Mouse (Mus musculus) forebrain, embryonic 13.5 days (tissue): ENCODE results near the gene Gorasp1. TPM values are rescaled to one million over a fixed set of nuclear protein-coding genes. Genes with fewer than 3 reads are reported as not detected.

Source experiments
- ATAC-seq: fragments of 200-750 bp; cut with Nextera tagmentation; 2 replicates; pipeline ENCODE4 v1.8.0; 2017
- H3K27ac ChIP-seq: fragments of 300-500 bp; sonication (generic); 2 replicates; pipeline ENCODE4 v1.5.1; 2015; ENCODE audit warnings: inconsistent platforms, mild to moderate bottlenecking, moderate library complexity
- H3K27me3 ChIP-seq: fragments of 300-500 bp; sonication (generic); 2 replicates; pipeline ENCODE4 v1.6.1; 2015; ENCODE audit warnings: mild to moderate bottlenecking, inconsistent platforms
- H3K36me3 ChIP-seq: fragments of 300-500 bp; sonication (generic); 2 replicates; pipeline ENCODE4 v1.6.1; 2015; ENCODE audit warnings: mild to moderate bottlenecking, inconsistent platforms; ENCODE audit not compliant: poor library complexity, severe bottlenecking
- H3K4me1 ChIP-seq: fragments of 300-500 bp; sonication (generic); 2 replicates; pipeline ENCODE4 v1.6.1; 2015; ENCODE audit warnings: inconsistent platforms
- H3K4me2 ChIP-seq: fragments of 300-500 bp; sonication (generic); 2 replicates; pipeline ENCODE4 v1.6.1; 2015; ENCODE audit warnings: inconsistent platforms, mild to moderate bottlenecking, moderate library complexity
- H3K4me3 ChIP-seq: fragments of 300-500 bp; sonication (generic); 2 replicates; pipeline ENCODE4 v1.5.1; 2015; ENCODE audit warnings: mild to moderate bottlenecking, inconsistent platforms
- H3K9ac ChIP-seq: fragments of 300-500 bp; sonication (generic); 2 replicates; pipeline ENCODE4 v1.6.1; 2015; ENCODE audit warnings: mild to moderate bottlenecking, inconsistent platforms
- H3K9me3 ChIP-seq: fragments of 300-500 bp; sonication (generic); replicated peaks from 2 replicates; pipeline ENCODE4 v1.6.1; 2016; ENCODE audit warnings: inconsistent platforms
- WGBS: fragments of 180-500 bp; shearing (Covaris S2); methylation state at CpG from one replicate; pipeline ENCODE4 v1.1.7; 2015; 5-methylcytosine and 5-hydroxymethylcytosine counted together
- polyA plus RNA-seq: library from polyadenylated mRNA; unstranded; fragments of >200 nt; fragmentation: Nextera tagmentation; extraction: Ambion mirVana; gene quantifications from 2 replicates; pipeline ENCODE4 v1.2.1, GENCODE M21; 2015

Gorasp1 gene
- polyA plus RNA-seq = 20.0 and 22.9 TPM in 2 replicates

DNA sequence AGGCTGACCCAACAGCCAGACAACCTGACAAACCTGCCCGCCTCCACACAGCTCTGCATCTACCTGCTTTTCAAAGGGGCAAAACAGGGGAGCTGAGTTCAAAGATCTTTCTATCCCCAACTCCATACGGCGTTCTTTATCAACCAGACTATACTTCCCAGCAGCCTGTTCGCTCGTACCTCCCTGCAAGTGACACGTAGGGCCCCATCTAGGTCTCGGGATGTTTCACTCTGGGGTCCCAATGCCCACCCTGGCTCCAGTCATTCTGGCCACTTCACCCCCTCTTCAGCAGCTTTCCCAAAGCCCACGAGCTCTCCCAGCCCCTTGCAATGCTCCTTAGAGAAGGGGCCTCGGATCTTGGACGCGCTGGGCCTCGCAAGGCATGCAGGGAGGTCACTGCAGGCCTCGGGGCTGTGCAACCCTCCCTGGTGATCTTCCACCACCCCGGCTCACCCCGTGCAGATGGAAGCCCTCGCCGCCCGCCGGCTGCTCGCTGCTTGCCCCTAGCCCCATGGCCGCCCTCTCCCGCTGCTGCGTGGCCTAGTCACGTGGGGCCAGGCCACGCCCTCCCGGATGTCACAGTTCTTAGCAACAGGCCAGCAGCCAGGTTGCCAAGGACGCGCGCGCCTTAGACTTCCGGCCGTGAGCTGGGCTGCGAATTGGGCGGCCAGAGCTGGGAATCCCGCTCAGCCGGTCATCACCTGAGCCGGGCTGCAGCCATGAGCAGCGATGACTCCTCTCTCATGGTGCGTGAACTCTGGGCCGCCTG is at the start of gene Gorasp1, which contains the start of gene Ttc21a:
Gorasp1 (minus strand) TSS at position 561 of the 769 bp plus-strand sequence.
Ttc21a (plus strand) TSS at position 602 of the 769 bp plus-strand sequence.
- Histone ChIP-seq H3K27ac (0 out of 2 replicates have a peak within 1 kb of the TSS, but pooled peaks have one; percentile 48), H3K4me3 (peak within 1 kb of the TSS; percentile 78), H3K36me3 (peaks cover 8% of the 10 kb centered on the region), H3K9me3 (no peaks in the 10 kb centered on the region), H3K4me2 (peak within 1 kb of the TSS; percentile 83), H3K27me3 (no peaks in the 10 kb centered on the region), H3K4me1 (peaks cover 15% of the 10 kb centered on the region), H3K9ac (peak within 1 kb of the TSS; percentile 91)
- ATAC-seq = peak; percentile 97
- 1% methylated on average over 40 of the region's 40 CpGs for WGBS

- H3K36me3 ChIP-seq = no peaks in the 10 kb centered on the region
- no peaks in the 10 kb centered on the region for H3K9me3 ChIP-seq
- no peak for ATAC-seq
- H3K4me3 ChIP-seq = no peak overlapping the region
- 83% methylated on average over 10 of the region's 10 CpGs for WGBS
- H3K27me3 ChIP-seq = peaks cover 19% of the 10 kb centered on the region
- H3K9ac ChIP-seq = no peak overlapping the region
- peaks cover 35% of the 10 kb centered on the region for H3K4me1 ChIP-seq
- no peak overlapping the region for H3K27ac ChIP-seq
- H3K4me2 ChIP-seq = no peak overlapping the region
These were observed 48.7 kb upstream of the Gorasp1 start for GRCm38 (mm10) chr9:119985881-119986574.

- no peaks in the 10 kb centered on the region for H3K9me3 ChIP-seq
- H3K36me3 ChIP-seq = no peaks in the 10 kb centered on the region
- peak within 1 kb of the TSS; percentile 58 for H3K4me3 ChIP-seq
- no peak for ATAC-seq
- 7% methylated on average over 14 of the region's 14 CpGs for WGBS
- no peak within 1 kb of the TSS for H3K27ac ChIP-seq
- peaks cover 19% of the 10 kb centered on the region for H3K27me3 ChIP-seq
- H3K4me2 ChIP-seq = peak within 1 kb of the TSS; percentile 90
- H3K4me1 ChIP-seq = peaks cover 41% of the 10 kb centered on the region
- peak within 1 kb of the TSS; percentile 71 for H3K9ac ChIP-seq
These were observed 47.2 kb upstream of the Gorasp1 start, which contains the start of gene Csrnp1 for GRCm38 (mm10) chr9:119984536-119985011. Csrnp1 (minus strand) TSS chr9:119984658.

- WGBS = 1% methylated on average over 52 of the region's 79 CpGs
- peak overlapping the region; percentile 71 for H3K9ac ChIP-seq
These were observed 46.5 kb upstream of the Gorasp1 start for GRCm38 (mm10) chr9:119983585-119984535.

GRCm38 (mm10) chr9:119982956-119983551 is 45.7 kb upstream of the Gorasp1 start:
- ATAC-seq = peak; percentile 16; the same call in 1 of the 2 replicates

More at GRCm38 (mm10) chr9:119983585-119984535, 46.5 kb upstream of the Gorasp1 start:
- H3K9me3 ChIP-seq = no peaks in the 10 kb centered on the region
- H3K27me3 ChIP-seq = peaks cover 19% of the 10 kb centered on the region
- no peak overlapping the region for H3K27ac ChIP-seq
- H3K4me3 ChIP-seq = peak overlapping the region; percentile 58
- peak; percentile 81 for ATAC-seq
- H3K4me1 ChIP-seq = peaks cover 46% of the 10 kb centered on the region
- no peaks in the 10 kb centered on the region for H3K36me3 ChIP-seq
- peak overlapping the region; percentile 90 for H3K4me2 ChIP-seq

DNA sequence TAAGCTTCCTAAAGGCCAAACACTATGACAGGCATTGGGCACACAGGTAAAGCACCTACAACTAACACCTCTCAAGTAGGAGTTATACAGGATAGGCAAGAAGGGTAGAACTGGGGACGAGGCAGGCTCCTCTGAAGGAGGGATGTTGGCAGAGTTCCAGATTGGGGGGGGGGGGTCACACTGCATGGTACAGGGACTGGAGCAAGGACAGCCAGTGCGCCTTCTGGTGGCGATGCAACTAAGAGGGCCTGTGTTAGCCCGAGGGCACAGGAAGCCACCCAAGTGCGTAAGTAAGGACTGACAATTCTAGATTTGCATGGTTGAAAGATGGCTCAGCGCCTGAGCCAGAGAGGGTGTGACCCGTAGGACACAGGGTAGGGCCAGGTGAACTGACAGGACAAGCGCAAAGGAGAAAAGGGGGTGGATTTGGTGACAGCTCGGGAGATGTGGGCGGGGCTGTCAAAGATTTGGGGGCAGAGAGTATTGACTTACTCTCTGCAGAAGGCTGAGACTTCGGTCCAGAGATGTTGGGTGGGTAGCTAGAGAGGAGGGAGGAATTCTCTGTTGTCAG is 45.0 kb upstream of the Gorasp1 start:
- Histone ChIP-seq H3K9ac (peak overlapping the region; percentile 71), H3K9me3 (no peaks in the 10 kb centered on the region), H3K4me1 (peaks cover 62% of the 10 kb centered on the region), H3K4me2 (peak overlapping the region; percentile 90), H3K27me3 (peaks cover 19% of the 10 kb centered on the region), H3K36me3 (no peaks in the 10 kb centered on the region), H3K4me3 (peak overlapping the region; percentile 58), H3K27ac (no peak overlapping the region)
- peak; percentile 34 for ATAC-seq
- WGBS = 4% methylated on average over 11 of the region's 11 CpGs

More at GRCm38 (mm10) chr9:119982956-119983551, 45.7 kb upstream of the Gorasp1 start:
- peaks cover 55% of the 10 kb centered on the region for H3K4me1 ChIP-seq
- H3K4me3 ChIP-seq = peak overlapping the region; percentile 58
- no peaks in the 10 kb centered on the region for H3K9me3 ChIP-seq
- peaks cover 19% of the 10 kb centered on the region for H3K27me3 ChIP-seq
- peak overlapping the region; percentile 90 for H3K4me2 ChIP-seq
- H3K9ac ChIP-seq = peak overlapping the region; percentile 71
- H3K36me3 ChIP-seq = no peaks in the 10 kb centered on the region
- 0% methylated on average over 45 of the region's 48 CpGs for WGBS
- no peak overlapping the region for H3K27ac ChIP-seq

GRCm38 (mm10) chr9:119981183-119982179 is 44.1 kb upstream of the Gorasp1 start:
- ATAC-seq = no peak
- 3% methylated on average over 16 of the region's 16 CpGs for WGBS
- peak overlapping the region; percentile 45; the same call in 1 of the 2 replicates for H3K9ac ChIP-seq
- H3K36me3 ChIP-seq = no peaks in the 10 kb centered on the region
- H3K4me3 ChIP-seq = peak overlapping the region; percentile 17; the same call in 1 of the 2 replicates
- H3K9me3 ChIP-seq = no peaks in the 10 kb centered on the region
- peak overlapping the region; percentile 90 for H3K4me2 ChIP-seq
- H3K27me3 ChIP-seq = peaks cover 19% of the 10 kb centered on the region
- peaks cover 65% of the 10 kb centered on the region for H3K4me1 ChIP-seq
- H3K27ac ChIP-seq = peak overlapping the region; percentile 65

DNA sequence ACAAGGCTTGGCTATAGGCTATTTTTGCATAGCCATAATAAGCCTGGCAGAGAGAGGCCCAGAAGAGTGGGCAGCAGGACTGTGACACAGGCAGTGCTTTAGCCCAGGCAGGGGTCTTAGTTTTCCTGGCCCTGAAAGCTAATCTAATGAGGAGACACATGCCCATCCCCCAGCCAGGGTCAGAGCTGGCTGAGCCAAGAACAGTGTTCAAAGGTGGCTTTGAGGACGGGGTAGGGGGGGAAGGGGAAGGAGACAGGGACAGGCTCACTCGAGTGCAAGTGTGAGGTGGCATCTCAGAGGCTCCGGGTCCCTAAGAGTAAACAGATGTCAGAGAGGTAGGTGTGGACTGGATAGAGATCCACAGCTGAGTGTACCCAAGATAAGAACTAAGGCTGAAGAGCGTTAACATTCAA is 43.4 kb upstream of the Gorasp1 start:
- H3K4me1 ChIP-seq = peaks cover 65% of the 10 kb centered on the region

GRCm38 (mm10) chr9:119979749-119980148 is 42.4 kb upstream of the Gorasp1 start:
- Histone ChIP-seq H3K4me1 (peaks cover 65% of the 10 kb centered on the region), H3K27me3 (peaks cover 15% of the 10 kb centered on the region), H3K27ac (no peak overlapping the region), H3K4me2 (no peak overlapping the region), H3K4me3 (no peak overlapping the region), H3K9ac (no peak overlapping the region), H3K36me3 (no peaks in the 10 kb centered on the region), H3K9me3 (no peaks in the 10 kb centered on the region)
- 65% methylated on average over 2 of the region's 2 CpGs for WGBS
- ATAC-seq = no peak

More for the DNA sequence above, 43.4 kb upstream of the Gorasp1 start:
- H3K9me3 ChIP-seq = no peaks in the 10 kb centered on the region
- peak overlapping the region; percentile 65 for H3K27ac ChIP-seq
- no peak overlapping the region for H3K4me3 ChIP-seq
- H3K9ac ChIP-seq = peak overlapping the region; percentile 45; the same call in 1 of the 2 replicates
- 4% methylated on average over 4 of the region's 4 CpGs for WGBS
- peaks cover 19% of the 10 kb centered on the region for H3K27me3 ChIP-seq
- no peaks in the 10 kb centered on the region for H3K36me3 ChIP-seq
- H3K4me2 ChIP-seq = peak overlapping the region; percentile 90
- no peak for ATAC-seq
